Mouse (Mus musculus): ENCODE measurements at regions not wholly inside any gene's neighbourhood (a gene's known extent, or its start where the extent isn't known, plus 50 kb on each side); places are given as distances from the start of the nearest gene placed in this dataset.

DNA sequence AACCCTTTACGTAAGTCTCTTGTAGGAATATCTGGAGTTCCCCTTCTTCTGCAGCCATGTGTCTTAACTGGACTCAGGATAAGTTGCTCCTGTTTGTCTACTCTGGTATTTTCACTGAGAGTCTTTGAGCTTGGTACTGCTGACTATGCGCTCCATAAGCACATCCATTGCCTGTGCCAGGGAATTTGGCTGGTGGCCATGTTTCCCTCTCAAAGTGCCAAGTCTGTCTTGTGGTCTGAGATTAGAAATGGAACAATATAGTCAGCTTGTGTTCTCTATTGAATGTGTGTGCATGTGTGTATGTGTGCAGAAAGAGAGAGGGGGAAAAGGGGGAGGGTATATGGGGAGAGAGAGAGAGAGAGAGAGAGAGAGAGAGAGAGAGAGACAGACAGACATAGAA is 263.7 kb downstream of the Olfm4 start:
- no peak for DNase-seq

DNA sequence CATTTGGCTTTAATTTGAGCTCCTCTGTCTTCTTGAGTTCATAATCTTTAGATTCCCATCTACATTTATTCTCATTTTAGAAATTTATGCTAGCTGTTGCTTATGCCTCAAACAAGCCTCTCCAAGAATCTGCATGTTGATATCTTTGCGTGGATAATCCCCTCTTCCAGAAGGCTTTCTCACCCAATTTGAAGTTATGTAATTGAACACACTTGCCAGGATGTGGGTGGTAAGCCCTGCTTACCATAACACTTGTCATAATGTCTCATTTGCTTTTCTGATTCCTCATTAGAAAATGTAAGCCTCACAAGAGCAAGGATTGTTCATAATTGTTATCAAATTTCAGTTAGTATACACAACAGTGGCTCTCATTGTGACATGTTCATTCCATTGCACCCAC is 266.0 kb downstream of the Olfm4 start:
- no peak for DNase-seq

DNA sequence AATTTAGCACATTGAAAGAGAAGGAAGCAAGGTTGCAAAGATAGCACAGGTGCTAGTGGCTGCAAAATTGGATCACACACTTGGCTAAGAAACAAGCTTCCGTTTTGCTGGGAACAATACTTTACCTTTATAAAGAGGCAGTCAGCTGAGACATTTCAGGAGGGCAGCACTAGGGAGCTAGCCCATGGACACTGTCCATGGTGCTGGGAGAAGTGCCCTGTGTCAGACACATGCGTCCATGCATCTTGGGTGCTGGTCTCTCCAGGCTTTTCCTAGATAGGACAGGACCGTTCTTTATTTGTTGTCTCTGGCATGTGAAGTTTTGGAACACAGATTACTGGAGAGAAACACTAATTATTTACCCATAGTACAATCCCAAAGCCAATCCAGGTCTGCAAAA is 273.2 kb downstream of the Olfm4 start:
- DNase-seq: no peak

DNA sequence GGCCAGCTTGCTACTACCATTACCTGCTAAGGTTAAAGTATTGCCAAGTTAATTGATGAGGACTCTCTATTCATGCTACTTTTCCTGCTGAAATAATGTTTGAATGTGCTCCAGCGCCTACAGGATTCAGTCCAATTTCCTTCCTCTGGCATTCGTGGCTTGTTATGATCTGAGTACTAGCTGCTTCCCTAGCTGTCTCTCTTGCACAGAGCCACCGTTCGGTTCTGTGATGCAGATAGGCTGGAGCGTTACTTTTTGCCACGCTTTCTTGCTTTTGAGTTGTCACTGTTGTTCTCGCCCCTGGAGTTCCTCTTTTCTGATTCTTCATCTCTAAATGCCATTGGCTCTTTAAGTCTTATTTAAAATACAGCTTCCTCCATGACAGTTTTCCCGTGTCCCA is 279.3 kb downstream of the Olfm4 start:
- no peak for DNase-seq

DNA sequence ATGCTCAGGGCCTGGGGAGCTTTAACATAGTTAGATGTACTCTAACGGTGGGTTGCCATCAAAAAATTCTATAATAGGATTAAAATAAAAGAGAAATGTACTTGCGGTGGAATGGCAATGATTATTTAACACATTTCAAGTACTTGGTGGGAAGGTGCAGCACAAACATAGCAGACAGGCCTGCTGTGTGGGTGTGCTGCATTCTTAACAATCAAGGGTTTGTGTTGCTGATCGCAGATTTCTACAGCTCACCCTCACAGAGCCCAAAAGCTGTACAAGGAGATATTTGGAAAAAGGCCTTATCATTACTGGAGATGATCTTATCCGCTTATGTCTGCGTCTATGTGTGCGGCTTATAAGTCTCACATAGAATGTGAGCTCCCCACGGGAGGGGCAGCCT is 281.2 kb downstream of the Olfm4 start:
- no peak for DNase-seq

DNA sequence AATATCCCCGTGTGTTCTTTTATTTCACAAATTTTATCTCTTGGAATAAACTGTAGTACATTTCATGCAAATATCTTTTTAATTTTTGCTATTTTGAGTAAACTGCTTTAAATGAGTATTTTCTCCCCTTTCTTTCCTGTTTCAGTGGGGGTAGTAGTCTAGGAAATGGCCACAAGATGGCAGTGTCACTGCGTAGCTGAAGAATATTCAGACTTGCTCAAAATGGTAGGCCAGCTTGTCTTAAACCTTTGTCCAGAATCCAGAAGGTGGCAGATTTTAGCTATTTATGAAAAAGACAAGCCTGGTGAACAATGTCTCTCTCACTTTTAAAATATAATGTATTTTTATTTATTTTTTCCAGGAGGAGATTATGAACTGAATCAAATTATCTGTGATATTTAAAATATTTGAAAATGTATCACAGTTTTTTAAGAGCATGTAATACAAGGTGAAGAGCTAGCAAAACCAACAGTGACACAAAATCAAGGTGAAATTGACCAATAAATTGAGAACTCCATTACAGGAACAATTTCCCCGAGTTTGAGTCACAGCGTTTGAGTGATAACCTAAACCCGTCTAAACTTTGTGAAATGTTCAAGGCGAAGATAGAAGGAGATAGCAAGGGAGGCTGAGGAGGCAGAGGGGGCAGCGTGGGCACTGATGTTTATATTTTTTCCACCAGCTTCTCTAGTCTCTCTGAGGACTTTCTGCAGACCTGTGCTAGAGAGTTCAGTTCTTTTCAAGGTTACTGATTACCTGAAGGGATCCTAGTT is 285.5 kb downstream of the Olfm4 start:
- peak; percentile 42 for DNase-seq

DNA sequence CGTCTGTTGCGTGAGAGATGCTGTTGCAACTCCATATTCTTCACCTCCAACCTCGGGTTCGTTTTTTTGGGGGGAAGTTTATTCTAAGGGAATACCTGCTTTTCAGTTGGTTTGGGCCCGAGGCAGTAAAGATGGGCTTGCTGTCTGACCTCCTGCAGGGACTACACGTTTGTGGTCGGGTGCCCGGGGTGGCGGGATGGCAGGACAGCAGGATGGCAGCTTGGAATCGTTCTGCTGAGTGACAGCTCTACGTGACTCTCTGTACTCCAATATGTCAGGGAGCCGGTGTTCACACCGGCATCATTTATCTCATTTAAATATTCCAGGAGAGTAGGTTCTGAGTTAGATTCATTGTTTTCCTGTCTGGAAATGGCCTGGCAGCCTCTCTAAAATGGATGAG is 286.2 kb downstream of the Olfm4 start:
- DNase-seq: no peak

DNA sequence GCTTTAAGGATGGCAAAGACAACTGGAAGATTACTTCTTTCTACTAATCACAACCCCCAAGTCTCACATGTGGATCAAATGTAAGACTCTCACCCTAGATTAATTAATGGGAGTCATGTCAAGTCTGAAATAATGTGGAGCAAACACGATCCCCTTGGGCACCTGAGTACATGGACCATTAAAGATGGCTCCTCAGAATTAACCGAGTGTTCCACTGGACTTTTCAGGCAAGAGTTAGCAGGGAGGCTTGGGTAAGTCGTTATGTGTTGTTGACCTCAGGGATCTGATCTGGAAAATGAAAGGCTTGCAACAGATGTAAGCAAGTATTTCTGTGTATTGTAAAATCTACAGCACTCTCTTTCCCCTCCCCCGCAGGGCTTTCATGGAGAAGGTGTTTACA is 296.3 kb downstream of the Olfm4 start:
- DNase-seq: no peak

DNA sequence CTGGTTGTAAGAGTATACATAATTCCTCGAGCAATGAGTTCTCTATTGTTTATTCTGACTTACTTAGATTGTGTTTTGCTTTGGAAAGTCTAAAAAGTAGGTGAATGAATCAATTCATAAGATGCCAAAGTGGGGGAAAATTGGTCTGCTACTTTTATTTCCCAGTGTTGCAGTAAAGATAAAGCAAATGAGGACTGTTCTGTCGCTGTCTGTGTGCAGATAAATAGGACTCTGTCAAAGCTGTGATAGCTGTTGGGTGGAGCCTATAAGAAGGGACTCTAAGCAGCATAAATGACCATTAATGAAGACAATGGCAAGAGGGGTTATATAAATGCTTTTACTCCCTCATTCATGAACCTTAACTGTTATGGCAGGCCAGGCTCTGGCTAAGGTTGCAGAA is 299.8 kb downstream of the Olfm4 start:
- DNase-seq: no peak

DNA sequence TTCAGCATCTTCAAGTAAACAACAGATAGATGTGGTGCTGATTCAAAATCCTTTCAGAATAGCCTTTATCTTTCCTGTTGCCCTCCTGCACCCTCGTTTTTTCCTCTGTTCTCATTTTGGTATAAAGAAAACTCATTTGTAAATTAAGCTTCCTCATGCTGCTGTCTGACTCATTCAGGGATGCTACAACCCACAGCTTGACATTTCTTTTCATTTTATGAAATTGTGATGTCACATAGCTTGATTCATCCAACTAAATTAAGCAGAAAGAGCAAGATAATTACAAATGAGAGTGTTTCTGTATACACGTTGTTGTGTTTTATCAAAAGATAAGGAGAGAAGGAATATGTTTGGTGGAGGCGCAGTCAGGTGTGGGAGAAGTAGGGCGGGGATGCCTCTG is 307.5 kb downstream of the Olfm4 start:
- no peak for DNase-seq

DNA sequence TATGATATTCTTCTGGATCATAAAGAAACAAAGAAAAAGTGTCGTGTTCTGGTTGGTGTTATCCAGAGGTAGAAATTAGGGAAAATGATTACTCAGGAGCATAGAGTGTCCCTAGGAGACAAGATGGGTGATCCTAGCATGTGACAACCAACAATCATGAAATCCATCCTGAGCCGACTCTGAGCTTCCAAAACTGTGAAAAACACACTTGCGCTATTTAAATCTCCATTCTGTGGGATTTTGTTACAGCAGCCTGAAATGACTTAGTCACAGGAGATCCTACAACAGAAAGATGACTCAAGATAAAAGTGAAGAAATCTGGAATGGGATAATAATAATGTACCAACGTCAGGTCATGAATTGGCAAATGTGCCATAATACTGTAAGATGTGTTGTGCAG is 309.5 kb downstream of the Olfm4 start:
- no peak for DNase-seq

DNA sequence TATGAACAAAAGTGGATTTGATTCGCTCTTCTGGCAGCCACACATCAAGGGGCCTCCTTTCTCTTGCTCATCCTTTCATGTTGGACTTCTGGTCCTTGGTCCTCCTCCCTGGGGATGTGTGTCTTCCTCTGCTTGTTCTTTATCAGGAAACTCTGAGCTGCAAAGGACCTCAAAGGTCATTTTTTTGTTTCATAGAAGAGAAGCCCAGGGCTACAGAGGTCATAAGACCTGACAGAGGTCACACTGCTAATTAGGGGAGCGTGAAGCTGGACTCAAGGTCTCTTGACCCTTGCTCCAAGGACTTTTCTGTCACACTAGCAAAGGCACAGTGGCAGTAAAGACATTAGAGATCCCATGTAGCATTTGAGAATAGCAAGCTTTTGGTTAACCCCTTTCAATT is 345.8 kb downstream of the Olfm4 start:
- no peak for DNase-seq

DNA sequence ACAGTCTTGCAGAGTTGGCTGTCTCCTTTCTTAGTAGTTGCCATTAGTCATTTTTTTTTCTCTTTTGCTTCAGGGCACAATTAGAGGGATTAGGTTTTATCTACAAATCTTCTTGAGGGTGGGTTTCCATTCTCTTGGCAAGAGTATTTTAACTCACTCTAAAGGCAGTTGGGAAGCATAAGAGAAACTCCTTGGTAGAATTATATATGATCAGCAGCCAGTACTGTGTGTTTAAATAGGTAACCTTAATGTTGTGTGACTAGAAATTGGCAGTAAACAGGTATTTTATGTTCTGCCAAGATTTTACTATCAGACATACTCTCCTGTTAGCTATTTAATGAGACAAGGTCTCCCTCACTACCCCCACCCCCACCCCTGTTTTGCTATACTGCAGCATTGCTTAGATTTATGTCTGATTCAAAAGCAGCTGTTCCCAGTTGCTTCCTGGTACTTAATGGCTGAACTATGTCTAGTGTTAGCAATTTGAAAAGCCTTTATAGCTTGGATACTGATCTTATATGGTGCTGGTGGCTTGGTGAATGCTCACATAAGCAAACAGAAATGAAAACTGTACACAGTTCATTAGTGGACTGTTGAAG is 378.2 kb downstream of the Olfm4 start:
- DNase-seq: no peak

DNA sequence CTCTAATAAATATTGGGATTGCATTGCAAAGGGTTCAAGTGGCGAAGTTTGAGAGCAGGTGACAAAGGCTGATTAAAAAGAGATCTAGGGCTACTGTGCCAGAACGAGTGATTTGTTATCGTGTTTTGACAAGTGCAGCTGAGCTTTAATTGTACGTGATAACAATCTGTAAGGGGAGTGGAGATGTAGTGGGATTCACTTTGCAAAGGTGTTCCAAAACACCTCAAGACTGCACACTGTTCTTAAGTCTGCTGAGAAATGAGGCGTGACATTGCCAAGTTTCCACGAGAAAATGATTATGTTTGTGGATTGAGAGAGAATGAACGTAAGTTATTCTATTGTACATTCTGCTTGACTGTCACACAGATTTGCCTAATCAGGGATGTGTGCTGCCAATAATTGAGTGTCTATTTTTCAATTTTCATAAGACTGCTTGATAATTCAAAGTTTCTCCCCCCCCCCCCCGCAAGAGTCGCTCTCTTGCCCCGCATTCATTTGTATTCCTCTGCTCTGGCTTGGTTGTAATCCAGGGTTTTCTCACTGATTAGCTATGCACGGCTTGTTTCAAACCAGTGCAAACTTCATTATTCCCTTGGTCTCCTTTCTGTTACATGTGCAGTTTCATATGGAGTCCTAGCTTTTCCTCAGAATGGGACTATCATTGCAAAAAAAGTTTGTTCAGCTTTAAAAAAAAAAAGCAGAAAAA is 385.7 kb downstream of the Olfm4 start:
- no peak for DNase-seq

DNA sequence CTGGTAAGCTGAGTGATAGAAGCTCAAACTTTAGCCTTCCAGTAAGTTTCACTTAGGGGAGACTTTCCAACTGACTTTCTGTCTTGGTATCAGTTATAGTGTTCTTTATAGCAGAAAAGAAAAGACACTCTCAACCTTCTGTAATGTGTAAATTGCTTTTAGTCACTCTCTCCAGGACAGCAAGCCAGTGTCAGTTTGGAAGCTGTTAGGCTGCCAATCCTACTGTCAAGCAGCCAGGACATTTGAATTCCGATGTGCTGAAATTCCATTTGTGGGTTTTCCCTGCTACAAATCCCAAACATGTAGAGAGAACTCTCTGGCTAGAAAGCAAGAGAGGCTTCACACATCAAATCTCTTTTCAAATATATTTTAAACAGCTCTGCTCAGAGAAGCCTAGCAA is 390.4 kb downstream of the Olfm4 start:
- no peak for DNase-seq

DNA sequence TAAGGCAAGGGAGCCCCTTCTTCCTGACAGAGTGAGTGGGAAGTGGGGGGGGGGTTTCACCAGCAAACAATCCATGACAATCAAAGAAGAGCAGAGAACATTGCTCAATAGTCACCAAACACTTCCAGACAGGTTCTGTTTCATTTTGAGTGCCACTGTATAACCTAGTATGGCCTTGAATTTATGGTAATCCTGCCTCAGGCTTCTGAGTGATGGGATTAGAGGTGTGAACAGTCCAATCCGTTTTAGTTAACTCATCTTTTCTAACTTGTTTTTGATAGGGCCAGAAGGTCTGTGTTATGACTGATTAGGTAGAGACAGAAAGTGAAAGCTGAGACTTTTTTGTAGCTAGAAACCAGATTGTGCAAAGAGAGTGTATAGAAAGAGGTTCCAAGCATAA is 393.2 kb downstream of the Olfm4 start:
- DNase-seq: no peak

DNA sequence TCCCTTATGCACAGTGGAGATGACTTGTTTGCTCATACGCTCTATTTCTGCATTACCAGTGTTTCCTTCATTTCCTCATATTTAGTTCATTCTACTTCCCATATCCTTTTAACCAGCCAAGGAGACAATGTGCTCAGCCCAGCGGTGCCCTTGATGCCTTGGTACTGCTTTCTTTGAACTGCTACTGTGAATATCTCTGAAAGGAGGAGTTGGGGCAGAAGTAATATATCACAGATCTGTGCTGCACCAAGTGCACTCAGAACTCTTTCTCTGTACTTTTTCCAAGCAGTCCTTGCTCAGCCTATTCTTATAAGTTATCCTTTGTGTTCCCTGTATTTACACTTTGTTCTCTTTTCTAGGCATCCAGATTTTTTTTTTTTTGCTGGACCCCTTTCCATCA is 407.5 kb downstream of the Olfm4 start:
- DNase-seq: no peak

DNA sequence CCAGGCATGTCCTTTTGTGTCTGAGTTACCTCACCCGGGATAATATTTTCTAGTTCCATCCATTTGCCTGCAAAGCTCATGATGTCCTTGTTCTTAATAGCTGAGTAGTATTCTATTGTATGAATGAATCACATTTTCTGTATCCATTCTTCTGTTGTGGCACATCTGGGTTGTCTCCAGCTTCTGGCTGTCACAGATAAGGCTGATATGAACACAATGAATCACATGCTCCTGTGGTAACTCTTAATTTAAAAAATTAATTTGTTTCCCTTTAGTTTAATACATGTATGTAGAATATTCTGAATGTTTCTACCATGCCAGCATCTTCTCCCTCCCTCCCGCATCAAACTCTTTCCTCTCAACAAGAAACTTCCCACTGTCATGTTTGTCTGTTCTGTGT is 424.4 kb downstream of the Olfm4 start:
- no peak for DNase-seq

DNA sequence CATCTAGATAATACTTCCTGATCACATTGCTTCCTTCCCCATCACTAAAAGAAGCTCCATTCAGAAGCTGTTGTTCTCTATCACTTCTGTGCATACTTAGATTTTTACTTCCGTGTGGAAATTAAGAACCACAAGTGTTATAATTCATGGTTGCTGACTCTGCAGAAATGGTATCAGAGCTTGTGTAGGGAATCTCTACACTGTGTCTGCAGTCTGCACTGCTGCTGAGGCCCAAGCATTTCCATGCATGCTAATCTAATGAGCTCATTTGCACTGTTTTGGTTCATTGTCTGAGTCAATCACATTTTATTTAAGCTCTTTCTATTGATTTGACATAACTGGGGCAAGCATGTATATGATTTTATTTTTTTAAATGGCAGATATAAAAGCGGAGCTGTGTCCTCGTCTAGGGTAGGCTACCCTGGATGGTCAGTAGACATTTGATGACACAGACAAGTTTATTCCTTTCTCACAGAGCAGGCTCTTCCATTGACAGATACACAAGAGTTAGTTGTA is 435.0 kb downstream of the Olfm4 start:
- DNase-seq: no peak

DNA sequence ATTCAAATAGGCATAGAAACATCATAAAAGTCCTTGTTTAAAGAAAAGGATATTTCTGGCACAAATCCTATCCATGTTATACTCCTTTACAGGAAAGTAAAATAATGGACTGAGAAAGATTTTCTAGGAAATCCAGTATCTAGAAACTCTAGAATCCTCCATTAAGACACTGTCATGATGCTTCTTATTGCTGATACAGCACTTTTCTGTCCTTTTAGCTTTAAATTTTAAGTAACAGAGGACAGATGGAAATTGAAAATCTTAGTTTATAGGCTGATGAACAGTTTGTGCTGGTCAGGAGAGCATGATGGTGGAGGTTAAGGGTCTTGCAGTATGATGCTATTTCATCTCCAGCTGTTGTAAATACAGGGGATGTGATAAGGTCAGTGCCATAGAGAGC is 459.9 kb downstream of the Olfm4 start:
- no peak for DNase-seq

DNA sequence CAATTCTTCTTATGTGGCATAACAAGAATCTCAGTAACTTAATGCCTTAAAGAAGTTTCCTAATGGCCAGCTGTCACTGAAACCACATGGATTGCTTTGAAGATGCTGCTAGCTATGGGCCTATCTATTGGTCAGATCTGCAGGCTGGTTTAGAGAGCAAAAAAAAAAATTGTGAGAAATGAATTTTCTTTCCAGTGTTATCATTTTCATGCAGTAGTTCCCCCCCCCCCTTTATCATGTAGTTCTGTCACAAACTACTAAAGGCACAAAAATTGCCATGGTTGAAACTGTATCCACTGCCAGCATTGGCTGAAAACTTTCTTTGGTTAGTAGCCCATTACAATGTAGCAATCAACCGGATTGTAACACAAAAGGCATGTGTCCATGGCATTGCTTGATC is 487.6 kb downstream of the Olfm4 start:
- peak; percentile 6 for DNase-seq

DNA sequence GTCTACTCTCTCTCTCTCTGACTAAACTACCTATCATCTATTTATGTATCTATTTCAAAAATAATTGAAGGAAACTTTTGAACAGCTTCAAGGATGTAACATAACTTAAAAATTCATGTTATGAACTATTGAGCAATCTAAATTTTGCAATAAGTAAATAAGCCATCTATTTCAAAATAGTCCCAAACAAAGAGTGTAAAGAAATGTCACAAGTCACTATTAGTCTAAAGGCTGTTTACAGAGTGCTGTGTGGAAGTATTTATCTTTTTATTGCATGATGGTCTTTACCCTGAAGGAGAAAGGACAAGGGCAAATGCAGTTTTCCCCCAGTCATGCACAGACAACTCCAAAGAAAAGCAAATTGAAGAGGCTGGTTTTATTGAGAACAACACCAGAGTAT is 496.0 kb downstream of the Olfm4 start:
- no peak for DNase-seq

DNA sequence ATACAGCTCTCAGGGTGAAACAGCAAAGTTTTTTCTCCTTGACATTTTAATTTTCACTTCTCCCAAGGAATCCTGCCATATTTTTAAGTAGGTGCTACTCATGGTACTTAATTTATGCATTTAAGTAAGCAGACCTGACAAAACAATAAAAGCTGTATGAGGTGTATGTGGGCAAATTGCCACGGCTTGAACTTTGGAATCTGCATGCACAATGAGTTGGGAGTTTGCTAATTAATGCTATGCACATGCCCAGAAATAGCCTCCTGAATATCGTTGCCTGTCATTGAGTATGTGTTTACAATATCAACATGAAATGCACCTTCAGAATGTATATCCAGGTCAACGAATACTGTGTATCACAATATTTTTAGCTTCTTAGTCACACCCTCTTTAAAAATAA is 498.9 kb downstream of the Olfm4 start:
- DNase-seq: no peak

DNA sequence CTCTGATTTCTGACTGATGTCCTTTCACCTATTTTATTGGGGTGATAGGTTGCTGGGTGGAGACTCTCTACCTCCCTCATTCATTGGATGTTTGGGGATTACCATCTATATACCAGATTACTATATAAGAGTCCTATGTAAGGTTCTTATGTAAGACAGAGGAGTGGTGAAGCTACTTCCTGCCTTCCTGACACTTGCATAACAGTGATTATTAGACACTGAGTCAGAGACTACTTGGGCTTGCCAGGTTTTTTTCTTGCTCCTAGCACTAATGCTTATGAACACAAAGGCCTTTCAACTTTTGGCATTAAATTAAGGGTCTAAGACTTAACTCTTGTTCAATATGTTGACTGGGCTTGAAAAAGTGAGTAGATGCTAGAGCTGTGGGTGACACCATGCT is 500.4 kb downstream of the Olfm4 start:
- no peak for DNase-seq
